Mouse (Mus musculus) adrenal gland, adult 8-10 months (tissue): ENCODE results near the gene Krt72. TPM values are rescaled to one million over a fixed set of nuclear protein-coding genes. Genes with fewer than 3 reads are reported as not detected.
A peak's percentile ranks its signal among the peaks of the same experiment; 100 is the strongest.

Experiments
- DNase-seq: peaks from one replicate; pipeline ENCODE4 v3.0.0; 2022
- total RNA-seq, 4 experiments: library from RNA; stranded (reverse); gene quantifications; 2 replicates each; pipeline ENCODE4 v1.2.4; 2022

Gene Krt72
- total RNA-seq, result not detected

- no peak for DNase-seq
Measured at GRCm38 (mm10) chr15:101786360-101786759, at the start of gene Krt72. TSS of gene Krt72 (minus strand) at chr15:101786460.

DNA sequence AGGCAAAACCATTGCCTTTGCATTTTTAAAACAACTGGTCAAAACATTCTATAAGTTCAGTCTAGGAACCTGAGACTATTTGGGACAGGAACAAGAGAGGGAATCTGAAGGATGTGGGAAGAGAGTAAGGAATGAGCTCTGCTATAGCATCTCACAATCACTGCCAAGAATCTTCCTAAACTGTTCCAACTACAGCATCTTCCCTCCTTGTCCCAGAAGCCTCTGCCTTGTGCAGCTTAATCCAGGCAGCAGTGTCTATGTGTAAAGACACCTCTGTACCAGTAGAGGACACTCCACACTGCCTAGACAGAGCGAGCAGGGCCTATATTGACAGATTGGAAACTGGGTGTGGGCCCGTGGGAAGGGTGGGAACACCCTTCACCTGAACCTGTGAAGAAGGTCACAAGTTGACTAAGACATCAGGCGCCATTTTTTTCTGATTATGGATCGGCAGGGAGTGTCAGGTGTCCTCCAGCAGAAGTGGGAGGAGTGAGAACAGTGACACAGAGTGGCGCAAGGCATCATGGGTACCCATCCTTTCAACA, 48.6 kb upstream of the Krt72 start:
- DNase-seq, result no peak

DNA sequence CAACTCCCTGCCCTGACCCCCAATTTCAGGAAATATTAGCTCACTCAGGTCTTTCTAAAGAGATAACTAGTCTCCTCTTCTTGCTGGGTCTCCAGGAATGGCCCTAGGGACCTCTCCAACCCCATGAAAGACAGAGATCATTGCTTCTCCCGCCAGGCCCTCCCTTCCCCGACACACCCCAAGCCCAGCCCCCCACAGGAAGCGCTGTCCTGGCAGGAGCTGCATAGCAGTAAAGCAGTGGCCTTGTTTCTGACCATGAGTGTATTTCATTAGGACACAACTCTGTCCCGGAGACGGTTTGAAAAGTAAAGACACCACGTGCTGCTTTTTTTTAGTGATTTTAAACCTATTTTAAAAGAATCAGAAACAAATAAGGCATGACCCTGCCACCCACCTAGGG, 46.9 kb upstream of the Krt72 start:
- peak; percentile 47 for DNase-seq

GRCm38 (mm10) chr15:101829441-101829840, 43.2 kb upstream of the Krt72 start:
- no peak for DNase-seq

DNA sequence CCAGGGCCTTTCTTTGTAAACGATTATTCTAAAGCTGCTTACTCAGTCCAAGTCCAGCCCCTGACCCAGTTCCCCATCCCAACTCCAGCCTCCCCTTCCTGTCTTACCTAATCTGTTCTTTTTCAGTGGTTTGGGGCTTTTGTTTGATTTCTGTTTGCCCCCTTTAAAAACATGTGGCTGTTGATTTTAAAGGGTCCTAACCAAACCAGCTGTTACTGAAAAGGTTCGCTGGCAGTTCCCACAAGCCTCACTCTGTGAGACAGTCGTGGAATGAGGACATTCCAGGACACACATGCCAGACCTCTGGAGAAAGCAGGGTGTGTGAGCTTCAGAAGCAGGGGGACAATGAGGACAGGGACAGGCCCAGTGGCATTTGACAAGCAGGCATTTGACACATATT, 35.5 kb upstream of the Krt72 start:
- no peak for DNase-seq

DNA sequence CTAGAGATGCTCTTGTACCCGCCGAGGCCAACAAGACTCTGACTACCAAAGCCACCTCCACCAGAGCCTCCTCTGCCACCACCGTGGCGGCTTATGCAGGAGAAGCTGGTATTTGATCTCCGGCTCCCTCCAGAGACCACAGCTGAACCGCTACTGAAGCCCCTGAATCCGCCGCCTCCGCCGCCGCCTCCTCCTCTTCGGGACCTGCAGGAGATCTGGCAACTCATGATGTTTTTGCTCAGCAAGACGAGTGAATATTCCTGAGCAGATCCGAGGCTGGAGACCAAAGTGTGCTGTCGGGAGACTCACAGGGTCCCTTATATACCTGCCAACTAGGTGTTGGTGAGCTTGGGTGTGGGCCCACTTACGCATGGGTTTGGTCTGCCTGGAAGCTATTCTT, 31.6 kb upstream of the Krt72 start, which contains the start of gene Krt2:
Gene Krt2 (minus strand): TSS at position 295 of the 400 bp plus-strand sequence.
- DNase-seq, result no peak

DNA sequence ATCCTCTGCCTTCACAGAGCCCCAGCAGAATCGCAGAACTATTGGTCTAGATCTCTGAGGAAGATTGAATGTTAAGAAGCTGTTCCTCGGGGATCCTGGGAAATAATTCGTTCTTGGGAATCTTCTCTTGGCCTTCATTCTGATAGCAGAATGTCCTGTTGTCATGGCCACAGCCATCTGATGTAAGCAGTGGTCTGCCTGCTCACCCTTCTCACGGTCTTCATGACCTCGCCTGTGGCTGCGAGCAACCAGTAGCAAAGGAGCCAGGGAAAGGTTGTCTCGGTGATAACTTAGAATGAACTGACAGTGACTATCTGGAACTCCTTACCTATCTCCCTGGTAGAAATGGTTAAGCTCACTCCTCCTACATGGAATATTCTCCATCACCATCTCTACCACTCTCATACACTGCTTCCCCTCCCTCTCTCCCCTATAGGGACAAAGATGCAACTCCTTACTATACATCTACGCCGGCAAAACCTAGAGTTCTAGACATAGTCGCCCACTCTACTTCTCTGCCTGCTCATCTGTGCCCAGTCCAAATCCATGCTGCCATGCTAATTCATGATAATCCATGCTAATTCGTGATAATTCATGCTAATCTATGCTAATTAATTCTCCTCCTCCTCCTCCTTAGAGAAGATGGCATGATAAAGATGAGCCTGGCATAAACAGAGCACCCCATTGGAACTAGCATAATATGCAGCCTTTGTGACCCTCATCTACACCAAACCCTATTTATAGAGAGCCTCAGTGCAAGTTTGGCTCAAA, 17.0 kb upstream of the Krt72 start:
- DNase-seq, result no peak

DNA sequence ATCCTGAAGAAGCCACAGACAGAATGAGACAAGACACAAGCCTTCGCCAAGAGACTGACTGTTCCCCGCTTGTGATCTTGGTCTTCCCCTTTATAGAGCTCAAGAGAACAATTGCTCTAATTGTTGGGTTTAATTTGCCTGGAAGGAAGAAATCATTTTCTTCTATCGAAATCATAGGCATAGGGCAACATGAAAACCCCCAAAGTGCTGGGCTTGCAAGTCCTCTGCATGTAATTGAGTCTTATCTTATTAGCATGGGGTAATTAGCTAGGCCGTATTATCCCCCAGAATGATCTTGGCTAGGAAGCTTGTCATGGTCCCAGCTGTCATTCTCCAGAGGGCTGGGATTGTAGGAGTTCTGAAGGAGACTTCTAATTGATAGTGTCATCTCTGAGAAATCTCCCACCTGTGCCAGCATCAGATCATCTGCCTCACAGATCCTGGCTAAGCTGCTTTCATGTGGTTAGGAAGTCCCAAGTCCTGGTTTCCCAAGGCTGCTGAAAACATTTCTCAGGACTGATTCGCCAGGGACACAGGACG, 16.1 kb upstream of the Krt72 start, which contains the start of gene Krt73:
Gene Krt73 (minus strand): TSS at position 51 of the 540 bp plus-strand sequence.
- DNase-seq, result no peak

- DNase-seq, result no peak
Measured at GRCm38 (mm10) chr15:101790867-101791266, 4.6 kb upstream of the Krt72 start.

DNA sequence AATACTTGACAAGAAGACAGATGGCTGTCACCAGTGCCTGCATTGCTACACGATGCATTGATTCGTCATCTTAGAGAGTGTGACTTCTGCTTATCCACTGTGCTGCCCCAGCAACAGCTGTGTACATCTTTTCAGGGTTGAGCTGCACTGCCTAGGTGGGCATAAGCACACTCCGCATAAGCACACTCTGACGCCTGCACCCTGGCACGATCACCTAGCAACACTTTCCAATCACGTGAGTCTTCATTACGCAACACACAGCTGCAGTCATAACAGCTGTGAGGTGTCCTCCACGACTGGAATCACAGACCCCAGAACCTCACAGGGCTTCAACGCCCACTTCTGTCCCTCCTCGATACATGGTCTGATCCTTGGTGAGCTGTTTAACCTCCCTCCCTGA, 12.8 kb downstream of the Krt72 start:
- no peak for DNase-seq

DNA sequence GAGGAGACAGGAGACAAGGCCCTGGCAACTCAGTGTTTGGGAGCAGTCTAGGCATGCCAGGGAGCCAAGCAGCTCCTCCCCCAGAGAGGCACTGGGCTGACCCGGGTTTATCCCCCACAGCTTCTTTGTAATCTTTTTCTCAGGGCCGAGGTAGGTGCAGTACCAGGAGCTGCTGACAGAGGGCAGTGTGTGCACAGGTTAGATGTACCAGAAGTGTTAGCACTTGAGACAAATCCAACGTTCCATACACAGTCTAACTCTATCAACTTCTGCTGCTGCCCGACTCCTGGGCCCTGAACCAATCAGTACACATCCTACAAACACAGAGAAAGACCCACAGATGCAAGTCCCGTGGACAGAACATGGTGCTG, 13.6 kb downstream of the Krt72 start:
- DNase-seq, result peak; percentile 70

DNA sequence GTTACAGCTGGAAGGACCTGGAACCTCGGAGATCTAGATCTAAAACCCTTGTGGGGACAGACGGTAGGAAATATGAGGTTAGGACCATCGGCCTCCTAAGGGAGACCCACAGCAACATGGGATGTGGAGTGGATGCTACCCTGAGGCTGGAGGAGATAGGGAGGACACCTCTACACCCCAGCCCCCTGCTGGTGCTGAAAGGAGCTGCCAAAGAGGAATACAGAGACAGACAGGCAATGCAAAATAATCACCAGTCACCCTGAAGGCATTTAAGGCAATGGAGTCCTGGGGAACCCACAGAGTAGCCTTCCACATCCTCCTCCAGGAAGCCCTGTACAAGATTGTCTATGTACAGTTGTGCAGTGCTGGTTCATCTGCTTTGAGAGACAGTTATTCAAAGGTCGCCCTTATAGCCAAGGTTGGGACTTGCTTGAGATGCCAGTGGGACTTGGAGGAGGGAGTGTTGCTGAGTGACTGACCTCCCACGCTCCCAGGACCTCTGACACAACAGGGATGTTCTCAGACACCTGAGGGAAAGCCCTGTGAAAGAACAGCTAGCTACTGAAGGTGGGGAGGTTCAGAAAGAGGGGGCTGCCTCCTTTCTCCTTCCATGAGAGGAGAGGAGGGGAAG, 14.1 kb downstream of the Krt72 start:
- DNase-seq, result no peak

- DNase-seq, result no peak
Measured at GRCm38 (mm10) chr15:101770226-101770625, 16.0 kb downstream of the Krt72 start.

- no peak for DNase-seq
Measured at GRCm38 (mm10) chr15:101742711-101743110, 43.5 kb downstream of the Krt72 start, which contains the start of gene Krt71. TSS of gene Krt71 (minus strand) at chr15:101743109.

DNA sequence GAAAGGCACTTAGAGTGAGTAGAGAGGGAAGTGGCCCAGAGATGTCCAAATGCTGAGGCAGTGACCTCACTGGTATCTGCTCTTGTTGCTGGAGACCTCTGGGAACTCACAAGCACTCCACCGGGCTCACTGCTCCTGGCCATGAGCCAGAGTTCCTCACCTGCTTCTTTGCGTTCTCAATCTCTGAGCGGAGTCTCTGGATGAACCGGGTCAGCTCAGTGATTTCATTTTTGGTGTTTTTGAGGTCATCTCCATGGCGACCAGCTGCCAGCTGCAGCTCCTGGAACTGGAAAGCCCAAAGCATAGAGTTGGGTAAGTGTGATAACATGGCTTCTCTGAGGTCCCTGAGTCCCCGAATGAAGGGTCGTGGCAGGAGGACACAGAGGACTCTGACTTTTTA, 48.5 kb downstream of the Krt72 start:
- peak; percentile 23 for DNase-seq

DNA sequence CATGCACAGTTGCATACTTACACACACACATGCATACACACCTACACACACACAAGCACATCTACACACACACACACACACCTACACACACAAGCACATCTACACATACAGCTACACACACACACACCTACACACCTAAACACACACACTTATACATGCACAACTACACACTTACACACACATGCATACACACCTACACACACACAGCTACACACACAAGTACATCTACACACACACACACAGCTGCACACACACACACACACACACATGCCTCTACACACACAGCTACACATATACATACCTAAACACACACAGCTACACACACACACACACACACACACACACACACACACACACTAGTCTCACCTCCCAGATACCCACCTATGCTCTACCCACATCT, 55.6 kb downstream of the Krt72 start:
- DNase-seq, result no peak

Other genes starting within 250 kb of the Krt72 start
- not detected for gene Krt82, start 235.8 kb downstream of the Krt72 start, total RNA-seq
- not detected for gene Krt90, start 223.5 kb downstream of the Krt72 start, total RNA-seq
- not detected for gene Krt75, start 212.6 kb downstream of the Krt72 start, total RNA-seq
- gene Gm5414, start 158.3 kb downstream of the Krt72 start, total RNA-seq, result not detected
- not detected for gene Gm5478, start 139.1 kb downstream of the Krt72 start, total RNA-seq
- gene Krt6b, start 106.2 kb downstream of the Krt72 start, total RNA-seq, result not detected
- gene Krt6a, start 92.2 kb downstream of the Krt72 start, total RNA-seq, result not detected
- not detected for gene Krt5, start 73.6 kb downstream of the Krt72 start, total RNA-seq
- gene Krt71, start 43.4 kb downstream of the Krt72 start, total RNA-seq, result not detected
- not detected for gene Krt73, start 15.9 kb upstream of the Krt72 start, total RNA-seq
- gene Krt2, start 31.7 kb upstream of the Krt72 start, total RNA-seq, result not detected
- gene Krt1, start 64.3 kb upstream of the Krt72 start, total RNA-seq, result 1 to 10 TPM in 1 of 4 experiments, under 1 TPM in 3; 0.20 to 1.0 (median 0.58) TPM
- gene Krt77, start 83.2 kb upstream of the Krt72 start, total RNA-seq, result not detected
- gene Krt76, start 106.5 kb upstream of the Krt72 start, total RNA-seq, result under 1 TPM in 2 of 4 experiments, not detected in 2; 0.29 to 0.31 TPM
- not detected for gene Krt4, start 138.3 kb upstream of the Krt72 start, total RNA-seq
- gene Krt79, start 153.9 kb upstream of the Krt72 start, total RNA-seq, result 1 to 10 TPM in 1 of 4 experiments, under 1 TPM in 3; 0.37 to 2.0 (median 0.57) TPM
- not detected for gene Krt78, start 167.8 kb upstream of the Krt72 start, total RNA-seq
- 1 to 10 TPM in 2 of 4 experiments, under 1 TPM in 2; 0.49 to 1.3 (median 0.77) TPM for gene Krt8, start 218.0 kb upstream of the Krt72 start, total RNA-seq
- 1 to 10 TPM; 1.3 to 2.4 (median 1.9) TPM for gene Krt18, start 241.7 kb upstream of the Krt72 start, total RNA-seq